Mouse (Mus musculus) adrenal gland, postnatal 25 days (tissue): Measurements from ENCODE around the gene Akt1s1. TPM values are rescaled to one million over a fixed set of nuclear protein-coding genes. Genes with fewer than 3 reads are reported as not detected.
"Not testable (repeated sequence)": the region's sequence is repeated elsewhere in the genome, so short reads cannot be mapped to it uniquely, and the experiment has no call there.

Experiments used
- DNase-seq: peaks from one replicate; pipeline ENCODE4 v3.0.0; 2021; ENCODE audit warnings: mixed read lengths
- total RNA-seq: library from RNA; stranded (reverse); gene quantifications from 2 replicates; pipeline ENCODE4 v1.2.3, GENCODE M21; 2021

Akt1s1 gene
- total RNA-seq, 1 experiment from 2014 or later: 138 TPM

DNA sequence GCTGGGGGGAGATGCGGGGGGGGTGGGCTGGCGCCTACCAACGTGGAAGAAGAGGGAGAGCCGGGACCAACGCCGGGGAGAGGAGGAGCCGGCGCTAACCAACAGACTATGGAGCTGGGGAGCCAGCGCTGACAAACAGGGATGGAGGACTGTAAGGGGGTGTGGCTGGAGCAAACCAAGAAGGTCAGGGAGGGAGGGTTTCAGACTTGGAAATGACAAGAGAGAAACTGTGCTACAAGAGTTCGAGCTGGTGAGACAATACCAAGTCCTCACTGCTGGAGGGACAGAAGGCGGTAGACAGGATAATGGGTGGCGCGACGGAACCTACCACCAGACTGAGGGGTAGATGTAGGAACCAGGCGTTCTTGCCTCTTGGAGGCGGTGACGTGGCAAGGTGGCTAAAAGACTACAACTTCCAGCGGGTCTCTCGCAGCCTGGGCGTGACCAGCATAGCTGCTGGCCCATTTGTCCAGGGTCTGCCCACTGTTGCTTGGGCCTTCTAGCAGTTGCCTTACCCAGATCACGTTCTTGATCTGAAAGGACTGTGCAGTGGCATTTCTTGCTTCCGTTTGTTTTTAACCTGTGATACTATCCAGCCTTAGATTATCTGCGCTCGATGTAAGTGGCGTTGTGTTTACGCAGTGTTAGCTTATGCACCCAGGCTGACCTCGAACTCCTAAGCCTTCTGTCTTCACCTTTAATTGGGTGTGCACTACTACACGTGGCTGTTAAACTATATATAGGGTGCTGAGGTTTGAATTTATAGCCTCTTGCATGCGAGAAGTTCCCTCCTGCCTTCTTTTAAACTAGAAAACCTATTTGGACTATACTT is 21.1 kb downstream of the Akt1s1 start, which contains the start of gene Ptov1:
Gene Ptov1 (minus strand): TSS at position 92 of the 832 bp plus-strand sequence.
- DNase-seq: peak; percentile 88

DNA sequence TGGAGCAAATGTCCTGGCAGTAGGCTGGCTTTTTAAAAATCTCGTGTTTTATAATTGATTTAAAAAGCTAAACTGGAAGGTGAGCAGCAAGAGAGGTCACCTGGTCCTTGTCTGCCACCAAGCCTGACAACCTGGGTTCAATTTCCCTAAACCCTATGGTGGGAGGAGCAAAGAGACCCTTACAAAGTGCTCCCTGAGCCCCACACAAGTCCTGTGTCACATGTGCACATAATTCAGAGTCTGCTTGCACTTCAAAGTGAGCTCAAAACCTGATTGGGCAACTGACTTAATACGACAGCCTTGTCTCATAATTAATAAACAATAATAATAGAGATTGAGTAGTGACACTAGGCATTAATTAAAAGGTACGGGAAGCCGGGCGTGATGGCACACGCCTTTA is 21.8 kb downstream of the Akt1s1 start:
- DNase-seq: no peak

DNA sequence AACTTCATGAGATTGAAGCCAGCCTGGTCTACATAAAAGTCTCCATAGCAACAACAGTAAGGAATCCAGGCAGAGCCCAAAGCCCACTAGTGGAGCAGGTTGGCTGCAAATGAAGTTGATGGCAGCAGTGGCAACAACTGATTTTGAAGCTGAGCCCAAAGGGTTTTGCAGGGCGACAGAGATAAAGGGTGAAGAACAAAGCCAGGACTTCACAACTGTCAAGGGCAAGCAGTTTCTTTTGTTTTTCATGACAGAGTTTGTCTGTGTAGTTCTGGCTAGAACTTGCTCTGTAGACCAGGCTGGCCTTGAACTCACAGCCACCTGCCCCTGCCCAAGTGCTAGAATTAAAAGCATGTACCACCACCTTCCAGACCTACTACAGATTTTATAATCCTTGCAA is 22.4 kb downstream of the Akt1s1 start:
- no peak for DNase-seq

DNA sequence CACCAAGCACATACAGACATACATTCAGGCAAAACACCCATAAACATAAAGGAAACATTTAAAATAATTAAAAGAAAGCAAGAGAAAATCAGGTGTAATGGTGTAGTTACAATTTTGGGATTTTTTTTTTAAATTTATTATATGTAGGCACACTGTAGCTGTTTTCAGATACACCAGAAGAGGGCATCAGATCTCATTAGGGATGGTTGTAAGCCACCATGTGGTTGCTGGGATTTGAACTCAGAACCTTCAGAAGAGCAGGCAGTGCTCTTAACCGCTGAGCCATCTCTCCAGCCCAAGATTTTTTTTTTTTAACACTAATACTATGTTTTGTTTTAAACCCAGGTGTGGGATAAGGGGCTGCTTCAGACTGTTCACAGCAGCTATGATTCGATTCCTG is 23.0 kb downstream of the Akt1s1 start:
- not testable (repeated sequence) for DNase-seq

DNA sequence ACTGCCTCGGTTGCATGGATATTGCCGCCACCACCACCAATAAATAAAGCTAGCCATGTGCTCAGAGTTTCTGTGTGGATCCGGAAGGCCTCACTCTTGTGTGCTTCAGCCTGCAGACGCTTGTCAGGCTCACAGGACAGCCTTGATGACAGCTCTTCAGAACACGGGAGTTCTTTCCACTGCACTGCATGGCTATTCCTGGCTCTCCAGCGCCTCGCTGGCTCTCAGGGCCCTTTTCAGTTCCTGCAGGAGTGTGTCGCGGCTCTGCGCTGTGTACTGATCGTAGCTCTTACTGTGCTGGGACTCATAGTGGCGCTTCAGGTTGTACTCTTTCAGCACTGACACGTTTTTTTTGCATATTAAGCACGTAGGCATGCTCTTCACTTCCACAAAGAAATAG is 29.0 kb downstream of the Akt1s1 start:
- DNase-seq: no peak

DNA sequence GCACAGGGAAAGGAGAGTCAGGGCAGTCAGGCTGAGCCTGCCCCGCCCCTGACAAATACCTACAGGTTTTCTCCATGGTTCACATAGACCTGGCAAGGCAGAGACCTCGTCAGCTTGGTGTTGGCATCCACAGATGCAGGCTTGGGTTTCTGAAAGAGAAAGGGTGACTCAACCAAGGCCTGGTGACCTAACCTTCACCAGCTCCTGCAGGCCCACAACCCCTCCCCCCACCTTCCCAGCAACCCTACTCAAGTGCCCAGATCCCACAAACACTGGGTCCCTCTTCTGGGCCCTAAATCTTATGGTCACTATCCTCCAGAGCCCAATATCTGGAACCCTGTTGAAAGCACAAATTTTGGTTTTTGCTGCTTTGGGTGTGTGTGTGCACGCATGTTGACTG is 34.2 kb downstream of the Akt1s1 start:
- DNase-seq: peak; percentile 62

DNA sequence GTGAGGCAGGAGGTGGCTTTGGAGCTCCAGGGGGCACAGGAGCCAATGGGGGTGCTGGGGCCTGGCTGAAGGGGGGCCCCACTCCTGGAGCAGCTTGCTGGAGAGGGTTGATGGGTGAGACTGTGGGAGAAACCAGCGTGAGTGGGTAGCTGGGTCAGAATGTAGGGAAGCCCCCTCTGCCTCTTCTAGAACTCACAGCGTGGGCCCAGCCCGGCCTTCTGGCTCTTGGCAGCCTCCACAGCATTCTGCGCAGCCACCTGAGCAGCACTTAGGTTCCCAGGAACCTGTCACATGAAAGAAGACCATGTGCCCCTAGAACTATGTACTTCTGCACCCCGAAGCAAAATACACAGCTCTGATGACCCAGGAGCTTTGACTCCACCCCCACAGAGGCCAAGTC is 35.8 kb downstream of the Akt1s1 start:
- DNase-seq: no peak

DNA sequence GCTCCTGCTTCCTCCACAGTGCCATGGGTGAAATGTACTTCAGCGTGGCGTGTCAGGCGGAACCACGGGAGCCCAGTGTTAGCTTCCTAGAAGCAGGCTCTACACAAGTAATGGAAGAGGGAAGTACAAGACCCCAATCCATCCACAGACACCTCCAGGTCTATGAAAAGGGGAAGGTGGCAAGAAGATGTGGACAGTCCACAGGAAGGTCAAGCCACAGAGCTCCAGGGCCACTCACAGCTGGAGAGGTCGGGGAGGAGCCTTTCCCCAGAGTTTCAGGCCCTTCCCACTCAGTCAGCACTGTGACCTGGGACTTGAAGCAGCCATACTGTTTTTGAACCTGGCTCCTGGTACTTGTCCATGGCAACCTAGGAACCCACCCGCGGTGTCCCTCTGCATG is 38.2 kb downstream of the Akt1s1 start:
- no peak for DNase-seq

DNA sequence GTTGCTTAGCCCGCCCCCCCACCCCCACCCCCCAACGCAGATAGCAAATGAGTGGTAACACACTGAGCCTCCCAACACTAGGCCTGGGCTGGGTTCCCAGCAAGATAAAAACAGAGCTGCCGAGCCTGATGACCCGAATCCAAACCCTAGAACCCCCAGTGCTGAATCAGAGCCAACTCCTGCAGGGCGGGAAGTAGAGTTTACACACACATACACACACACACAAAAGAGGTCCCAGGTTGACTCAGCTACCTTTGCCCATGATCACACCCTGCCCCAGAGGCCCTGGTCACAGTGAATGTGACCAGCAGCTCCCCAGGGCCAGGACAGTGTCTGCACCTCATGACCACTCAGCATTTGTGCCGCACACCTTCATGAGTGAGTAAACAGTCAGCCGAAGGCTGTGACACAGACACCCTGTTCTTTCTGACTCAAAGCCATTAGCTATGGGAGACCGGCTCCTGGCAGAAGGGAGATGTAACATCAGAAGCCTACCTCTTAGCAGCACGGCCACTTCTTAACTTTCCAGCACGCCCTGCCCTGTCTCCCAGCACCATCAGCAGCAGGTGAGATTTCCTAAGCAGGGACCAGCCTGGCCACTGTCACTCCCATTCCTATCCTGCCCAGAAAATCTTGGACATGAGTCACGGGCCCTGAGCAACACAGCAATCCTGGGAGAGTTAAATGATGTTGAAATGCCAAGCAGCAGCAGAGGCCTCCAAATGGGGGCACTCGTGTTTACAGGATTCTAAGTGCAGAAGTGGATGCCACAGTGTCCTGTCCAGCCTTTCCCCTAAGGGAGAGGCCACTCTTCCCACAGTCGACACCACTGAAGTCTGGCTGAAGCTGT is 39.7 kb downstream of the Akt1s1 start:
- DNase-seq: no peak

DNA sequence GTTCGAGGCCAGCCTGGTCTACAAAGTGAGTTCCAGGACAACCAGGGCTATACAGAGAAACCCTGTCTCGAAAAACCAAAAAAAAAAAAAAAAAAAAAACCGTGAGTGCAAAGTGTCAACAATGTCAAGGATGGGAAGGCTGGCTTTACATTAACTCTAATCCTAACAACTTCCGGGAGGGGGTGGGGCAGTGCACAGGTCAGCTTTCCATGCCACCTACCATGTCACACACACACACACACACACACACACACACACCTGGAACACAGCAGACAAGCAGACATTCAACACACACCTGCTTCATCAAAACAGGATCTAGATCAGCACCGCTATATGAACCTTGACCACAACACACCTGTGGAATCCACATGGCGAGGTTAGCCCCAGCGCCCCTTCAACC is 41.4 kb downstream of the Akt1s1 start:
- no peak for DNase-seq

DNA sequence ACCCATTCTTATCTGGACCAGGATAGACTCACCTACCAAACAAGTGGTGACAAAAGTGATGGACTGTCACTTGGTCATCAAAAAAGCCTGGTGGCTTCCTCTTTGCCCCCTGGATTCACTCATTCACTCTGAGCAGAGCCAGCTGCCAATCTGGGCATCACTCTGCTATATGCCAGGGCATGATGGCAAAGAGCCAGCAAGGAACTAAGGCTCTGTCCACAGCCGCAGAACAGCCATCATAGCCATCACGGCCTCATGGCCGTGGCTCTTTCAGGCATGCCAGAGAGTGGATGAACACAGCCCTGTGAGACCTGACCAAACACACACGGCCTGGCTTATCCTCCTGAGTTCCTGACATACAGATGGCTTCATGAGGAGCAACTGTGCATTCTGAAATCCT is 41.9 kb downstream of the Akt1s1 start:
- DNase-seq: no peak

DNA sequence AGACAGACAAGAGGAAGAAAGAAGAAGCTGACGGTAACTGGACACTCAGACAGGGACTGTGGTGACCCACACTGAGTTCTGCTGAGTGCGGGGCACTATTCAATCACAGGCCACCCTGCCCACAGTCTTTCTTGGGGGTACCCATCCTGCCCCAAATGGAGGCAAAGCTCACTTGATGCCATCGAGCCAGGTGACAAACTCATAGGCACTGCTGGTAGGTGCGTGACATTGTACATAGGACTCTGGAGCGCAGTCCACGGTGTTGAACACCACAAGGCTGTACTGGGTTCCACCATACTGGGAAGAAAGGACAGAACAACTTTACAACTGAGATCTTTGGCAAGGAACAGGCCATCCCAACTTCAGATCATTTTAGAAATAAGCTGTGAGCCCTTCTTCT is 42.8 kb downstream of the Akt1s1 start:
- no peak for DNase-seq

DNA sequence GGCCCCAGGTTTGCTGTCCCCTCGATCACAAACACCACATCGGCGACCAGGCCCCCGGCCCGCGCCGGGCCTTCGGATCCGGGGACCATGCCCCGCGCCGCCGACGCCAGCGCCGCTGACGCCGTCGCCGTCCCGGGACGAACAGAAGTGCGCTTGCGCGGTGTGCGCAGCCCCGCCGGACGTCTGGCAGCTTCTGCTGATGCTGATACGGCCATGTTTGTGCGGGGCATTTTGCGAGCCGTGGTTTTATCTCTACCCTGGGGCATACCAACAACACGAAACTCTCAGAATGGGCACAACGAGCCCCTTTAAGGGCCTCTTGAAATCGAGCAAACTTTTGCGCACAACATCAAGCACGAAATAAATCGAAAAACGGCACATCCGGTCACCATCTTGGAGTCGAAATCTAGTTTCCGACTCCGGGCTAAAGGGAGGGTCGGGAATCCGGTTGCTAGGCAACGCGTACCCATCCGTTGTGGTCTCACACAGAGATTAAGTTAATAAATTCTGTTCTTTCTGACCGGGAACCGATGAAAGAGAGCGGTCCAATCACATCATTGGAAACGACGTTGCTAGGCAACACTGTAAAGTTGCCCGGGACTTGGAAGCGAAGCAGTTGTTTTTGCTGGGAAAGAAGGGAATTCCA is 43.6 kb downstream of the Akt1s1 start, which contains the start of gene Med25:
Gene Med25 (minus strand): TSS at position 437 of the 646 bp plus-strand sequence.
- peak; percentile 85 for DNase-seq

DNA sequence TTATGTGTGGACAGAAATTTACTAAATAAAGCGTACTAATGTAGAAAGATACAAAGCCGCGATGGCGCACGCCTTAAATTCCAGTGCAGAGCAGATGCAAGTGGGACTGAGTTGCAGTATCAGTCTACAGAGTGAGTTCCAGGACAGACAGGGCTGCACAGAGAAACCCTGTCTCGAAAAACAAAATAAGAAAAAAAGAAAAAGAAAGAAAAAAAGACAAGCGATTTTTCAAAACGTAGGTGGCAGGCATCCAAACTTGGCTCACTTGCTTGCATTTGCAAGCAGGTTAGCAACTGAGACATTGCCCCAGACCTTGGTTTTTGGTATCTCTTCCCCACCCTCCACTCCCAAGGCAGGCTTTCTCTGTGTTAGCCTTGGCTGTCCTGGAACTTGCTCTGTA is 44.4 kb downstream of the Akt1s1 start:
- DNase-seq: no peak

DNA sequence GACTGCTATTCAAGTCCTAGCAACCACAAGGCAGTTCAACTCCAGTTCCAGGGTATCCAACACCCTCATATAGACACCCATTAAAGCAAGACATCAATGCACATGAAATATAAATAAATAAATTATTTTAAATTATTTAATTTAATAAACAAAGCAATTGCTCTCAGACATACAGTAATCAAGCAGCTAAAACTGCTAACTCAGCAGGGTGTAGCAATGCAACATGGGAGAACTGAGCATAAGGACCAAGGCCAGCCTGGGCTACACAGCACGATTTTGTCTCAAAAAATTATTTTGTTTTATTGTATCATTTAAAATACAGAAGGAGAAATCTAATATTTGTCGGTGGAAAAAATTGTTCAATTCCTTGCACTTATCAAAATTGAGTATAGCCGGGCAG is 45.4 kb downstream of the Akt1s1 start:
- DNase-seq: no peak

DNA sequence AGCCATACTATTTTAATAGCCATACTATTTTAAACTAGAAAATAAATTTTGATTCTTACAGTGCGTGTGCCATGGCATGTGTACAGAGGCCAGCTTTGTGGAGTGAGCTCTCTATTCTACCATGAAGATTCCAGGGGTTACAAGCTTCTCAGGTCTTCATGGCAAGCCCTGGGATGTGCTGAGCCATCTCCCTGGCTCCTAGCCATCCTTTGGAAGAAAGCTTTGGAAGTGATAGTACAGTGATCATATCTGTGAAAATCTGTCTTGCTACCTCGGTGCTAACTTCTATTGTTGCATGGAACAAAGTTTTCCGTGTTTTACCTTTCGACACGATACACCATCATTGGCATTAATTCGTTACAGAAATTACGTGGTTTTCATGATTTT is 46.4 kb downstream of the Akt1s1 start:
- DNase-seq: no peak

DNA sequence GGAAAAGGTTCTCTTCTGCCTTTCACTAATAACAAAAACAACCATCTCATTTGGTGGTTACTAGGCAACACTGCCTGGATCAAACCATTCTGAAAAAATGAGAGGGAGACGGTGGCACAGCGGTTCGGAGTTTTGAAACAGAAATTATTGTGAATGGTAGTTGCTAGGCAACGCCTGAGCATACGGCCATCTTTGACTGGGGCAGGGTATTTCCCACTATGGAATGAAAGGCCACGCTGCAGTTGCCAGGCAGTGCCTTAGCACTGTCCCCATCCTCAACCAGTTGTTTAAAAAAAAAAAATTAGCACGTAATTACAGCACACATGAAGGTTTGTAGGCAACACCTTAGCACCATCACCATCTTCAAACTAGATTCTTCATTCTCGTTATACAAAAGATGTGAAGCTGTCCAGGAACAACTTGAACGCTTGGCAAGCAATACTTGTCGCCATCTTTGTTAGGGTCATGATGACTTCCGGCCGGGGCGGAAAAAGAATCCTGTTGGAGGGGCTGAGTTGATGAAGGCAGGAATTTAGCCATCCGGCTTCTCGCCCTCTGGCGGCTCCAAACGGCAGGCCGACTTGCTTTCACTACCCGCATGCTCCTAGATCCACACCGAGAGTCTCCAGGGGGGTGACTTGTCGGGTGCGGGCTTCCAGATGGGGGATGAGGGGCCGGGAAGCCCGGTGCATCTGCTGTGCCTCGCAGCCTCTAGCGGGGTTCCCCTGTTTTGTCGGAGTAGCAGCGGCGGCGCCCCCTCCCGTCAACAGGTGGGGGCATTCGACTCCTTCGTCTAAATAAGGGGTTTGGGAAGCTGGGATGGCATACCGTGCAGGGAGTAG is 47.0 kb downstream of the Akt1s1 start, which contains the start of gene Fuz:
Gene Fuz (plus strand): TSS at position 487 of the 842 bp plus-strand sequence.
- peak; percentile 84 for DNase-seq

DNA sequence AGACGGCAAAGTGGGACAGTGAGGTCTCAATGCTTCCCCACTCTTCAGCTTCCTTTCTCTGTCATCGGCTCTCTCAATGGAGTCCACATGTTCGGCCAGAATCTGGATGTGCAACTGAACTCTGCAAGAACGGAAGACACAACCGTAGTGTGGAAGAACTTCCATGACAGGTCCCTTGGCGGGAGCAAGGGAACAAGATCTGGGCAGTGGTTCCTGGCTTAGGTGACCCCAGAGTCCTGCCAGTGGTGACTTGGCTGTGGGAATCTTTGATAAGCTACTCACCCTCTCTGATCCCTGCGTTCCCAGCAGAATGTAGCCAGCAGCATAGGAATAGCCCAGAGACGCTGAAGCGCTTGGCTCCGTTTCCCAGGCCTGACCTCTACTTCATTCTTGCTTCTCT is 47.7 kb downstream of the Akt1s1 start:
- DNase-seq: no peak

DNA sequence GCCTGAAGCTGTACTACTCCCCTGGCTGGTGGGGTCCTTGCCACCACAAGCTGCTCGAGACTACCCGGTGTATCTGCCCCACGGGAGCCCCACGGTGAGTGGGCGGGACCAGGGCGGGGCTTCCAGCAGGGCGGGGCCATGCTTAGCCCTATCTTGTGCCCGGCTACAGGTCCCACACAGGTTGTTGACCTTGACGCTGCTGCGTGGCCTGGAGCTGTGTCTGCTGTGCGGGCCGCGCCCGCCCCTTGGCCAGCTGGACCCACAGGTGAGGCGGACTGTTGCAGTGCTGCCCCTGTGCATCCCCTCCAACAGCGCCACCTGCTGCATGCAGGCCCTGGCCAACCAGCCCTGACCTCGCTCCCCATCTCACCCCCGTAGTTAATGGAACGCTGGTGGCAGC is 49.8 kb downstream of the Akt1s1 start:
- peak; percentile 45 for DNase-seq

DNA sequence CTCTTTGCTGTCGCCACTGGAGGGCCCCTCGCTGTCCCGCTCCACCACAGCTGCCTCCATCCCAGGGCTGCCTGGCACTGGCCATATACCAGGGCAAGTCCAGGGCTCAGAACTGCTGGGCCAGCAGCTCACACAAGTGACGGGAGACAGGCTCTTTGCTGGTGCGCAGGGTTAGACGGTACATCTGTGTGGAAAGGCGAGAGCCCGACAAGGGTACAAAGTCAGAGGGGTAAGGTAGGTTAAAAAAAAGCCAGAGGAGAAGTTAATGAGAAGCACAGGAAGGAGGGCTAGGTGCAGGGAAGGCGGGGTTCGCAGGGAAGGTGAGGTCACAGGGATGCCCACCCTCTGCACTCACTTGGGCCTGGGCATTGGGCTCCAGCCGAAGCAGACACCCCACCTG is 51.8 kb downstream of the Akt1s1 start:
- no peak for DNase-seq

DNA sequence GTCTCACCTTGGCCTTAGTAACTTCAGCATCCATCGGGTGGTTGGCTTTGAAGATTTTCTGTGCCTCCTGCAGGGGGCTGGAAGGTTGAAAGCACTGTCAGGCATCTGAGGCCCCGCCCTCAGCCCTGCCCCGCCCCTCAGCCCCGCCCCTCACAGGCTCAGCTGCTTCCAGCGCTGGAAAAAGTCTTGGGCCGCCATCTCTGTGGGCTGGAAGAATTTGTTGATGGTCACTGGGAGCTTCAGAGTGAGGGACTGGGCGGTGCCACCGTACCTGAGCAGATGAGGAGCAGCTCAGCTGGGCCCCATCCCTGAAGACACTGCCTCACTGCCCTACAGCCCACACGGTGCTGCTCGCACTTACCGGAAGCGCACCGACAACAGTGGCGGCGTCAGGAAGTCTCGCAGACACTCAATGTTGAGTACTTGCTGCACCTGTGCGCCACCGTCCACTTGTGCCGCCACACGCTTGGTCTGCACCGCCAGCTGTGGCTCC is 52.5 kb downstream of the Akt1s1 start:
- no peak for DNase-seq
